Mouse (Mus musculus) frontal cortex, adult 2 months (tissue): Measurements from ENCODE around the gene Nphs2. TPM values are rescaled to one million over a fixed set of nuclear protein-coding genes. Genes with fewer than 3 reads are reported as not detected.
"Not testable (repeated sequence)": the region's sequence is repeated elsewhere in the genome, so short reads cannot be mapped to it uniquely, and the experiment has no call there.

Experiments
- DNase-seq, 2 experiments: peaks; one replicate each; pipeline ENCODE4 v3.0.0; 2022; ENCODE audit warnings: low spot score in 1 of 2; ENCODE audit errors: extremely low spot score in 1 of 2
- polyA plus RNA-seq: library from polyadenylated mRNA; depleted of rRNA; stranded (reverse); fragments of >200 nt; gene quantifications from 2 replicates; pipeline ENCODE4 v1.2.3, GENCODE M21; 2012; rRNA removed

Nphs2 gene
- polyA plus RNA-seq: 0.21 and 0.26 TPM in 2 replicates

GRCm38 (mm10) chr1:156310630-156311029, at the start of gene Nphs2:
Gene Nphs2, plus strand, starts transcription at chr1:156310727.
- no peak for DNase-seq

DNA sequence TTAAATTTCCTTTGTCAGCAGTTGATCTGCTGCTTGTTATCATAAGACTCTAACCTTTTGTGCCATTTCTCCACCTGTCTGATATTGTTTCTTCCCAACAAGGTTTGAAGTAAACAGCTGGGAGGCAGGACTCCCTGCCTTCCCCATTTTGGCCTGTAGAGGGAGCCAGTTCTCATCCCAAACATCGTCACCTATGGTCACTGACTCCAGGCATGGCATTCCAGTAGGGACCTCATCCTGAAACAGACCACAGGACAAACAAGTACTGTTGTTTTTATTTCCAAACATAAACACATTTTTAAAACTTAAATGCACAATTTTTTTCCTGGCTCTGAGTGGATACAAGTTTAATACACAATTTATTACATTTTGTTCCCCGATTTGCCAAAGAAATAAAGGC, 47.2 kb upstream of the Nphs2 start:
- DNase-seq: peak in 1 of 2 experiments; percentile 81

DNA sequence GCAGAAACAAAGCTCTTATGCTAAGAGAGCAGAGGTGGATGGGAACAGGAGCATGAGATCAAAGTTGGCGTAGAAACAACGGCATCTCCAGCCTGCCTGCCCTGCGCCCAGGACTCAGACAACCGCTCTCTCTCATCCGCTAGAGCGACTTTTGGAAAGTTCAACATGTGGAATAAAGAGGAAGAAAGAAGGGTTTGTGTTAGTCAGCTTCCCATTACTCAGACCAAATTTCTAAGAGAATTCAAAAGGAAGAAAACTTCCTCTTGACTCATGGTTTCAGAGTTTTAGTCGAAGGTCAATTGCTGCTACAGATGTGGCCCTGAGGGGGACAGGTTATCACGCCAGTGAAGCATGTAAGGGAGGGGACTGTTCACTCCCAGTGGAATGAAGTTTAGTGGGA, 46.6 kb upstream of the Nphs2 start:
- DNase-seq: no peak

DNA sequence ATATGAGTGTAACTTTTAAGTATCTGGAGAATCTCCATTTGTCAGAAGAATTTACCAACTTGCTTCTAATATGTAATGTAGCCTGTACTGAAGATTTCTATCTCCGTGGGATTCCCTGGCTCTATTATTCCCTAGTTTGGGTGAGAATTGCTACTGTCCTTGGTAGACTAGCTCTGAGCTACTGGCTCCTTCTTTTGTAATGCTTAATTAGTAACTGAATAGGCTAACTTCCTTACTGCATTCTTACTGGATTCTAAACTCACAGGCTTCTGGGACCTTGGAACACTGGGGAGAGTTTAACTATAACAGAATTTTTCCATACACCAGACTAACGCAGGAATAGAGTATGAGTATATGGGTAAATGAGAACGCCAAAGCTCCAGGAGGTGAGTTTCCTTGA, 42.0 kb upstream of the Nphs2 start:
- DNase-seq: not testable (repeated sequence)

- DNase-seq: no peak
These were observed 40.1 kb upstream of the Nphs2 start for GRCm38 (mm10) chr1:156270471-156270870.

- DNase-seq: no peak
These were observed 38.9 kb upstream of the Nphs2 start for GRCm38 (mm10) chr1:156271654-156272053.

GRCm38 (mm10) chr1:156273647-156274046, 36.9 kb upstream of the Nphs2 start:
- no peak for DNase-seq

DNA sequence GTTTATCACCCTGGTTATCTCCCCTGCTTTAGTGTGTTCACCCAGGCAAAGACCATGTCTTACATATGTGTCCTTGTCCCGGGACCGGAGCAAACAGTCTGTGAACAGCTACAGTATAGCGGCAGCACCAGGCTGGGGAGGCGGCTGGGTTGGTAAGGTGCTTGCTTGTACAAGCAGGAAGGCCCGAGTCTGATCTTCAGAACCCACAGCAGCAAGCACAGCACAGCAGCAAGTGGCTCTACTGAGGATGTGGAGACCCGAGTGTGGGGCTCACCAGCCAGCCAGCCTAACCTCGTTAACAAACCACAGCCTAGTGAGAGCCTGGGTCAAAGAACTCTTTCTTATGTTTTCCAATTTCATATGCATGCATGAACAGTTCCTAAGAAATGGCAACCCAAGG, 30.4 kb upstream of the Nphs2 start:
- no peak for DNase-seq

- no peak for DNase-seq
These were observed 26.3 kb upstream of the Nphs2 start for GRCm38 (mm10) chr1:156284207-156284606.

DNA sequence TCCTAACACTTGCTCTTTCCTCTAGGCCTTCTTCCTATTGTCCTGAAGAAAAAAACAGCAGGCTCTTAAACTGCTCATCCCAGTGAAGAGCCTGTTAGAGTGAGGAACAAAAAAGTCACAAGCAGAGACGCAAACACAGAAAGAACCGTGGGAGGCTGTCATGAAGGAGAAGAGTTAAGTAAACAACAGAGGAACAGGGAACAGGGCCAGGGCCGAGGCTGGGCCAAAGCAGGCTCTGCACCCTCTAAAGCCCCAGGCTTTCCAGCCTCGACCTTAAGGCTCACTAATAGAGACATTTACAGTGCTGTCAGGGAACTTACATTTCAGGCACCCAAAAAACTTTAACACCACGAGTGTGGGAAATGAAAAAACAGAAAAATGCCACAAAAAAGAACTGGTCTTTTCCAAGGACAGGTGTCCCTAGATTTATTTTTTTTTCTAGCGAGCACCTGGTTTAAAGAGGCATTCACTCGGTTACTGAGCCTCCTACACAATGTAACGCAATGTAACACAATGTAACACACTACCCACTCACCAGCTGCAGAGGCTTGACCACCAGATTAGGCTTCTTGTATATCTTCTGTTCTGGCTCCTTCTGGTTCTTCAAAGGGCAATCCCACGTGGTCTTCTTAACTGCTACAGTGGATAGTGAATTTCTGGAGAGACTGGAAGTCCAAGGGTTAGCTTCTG, 25.5 kb upstream of the Nphs2 start:
- peak; percentile 11 to 53 for DNase-seq

DNA sequence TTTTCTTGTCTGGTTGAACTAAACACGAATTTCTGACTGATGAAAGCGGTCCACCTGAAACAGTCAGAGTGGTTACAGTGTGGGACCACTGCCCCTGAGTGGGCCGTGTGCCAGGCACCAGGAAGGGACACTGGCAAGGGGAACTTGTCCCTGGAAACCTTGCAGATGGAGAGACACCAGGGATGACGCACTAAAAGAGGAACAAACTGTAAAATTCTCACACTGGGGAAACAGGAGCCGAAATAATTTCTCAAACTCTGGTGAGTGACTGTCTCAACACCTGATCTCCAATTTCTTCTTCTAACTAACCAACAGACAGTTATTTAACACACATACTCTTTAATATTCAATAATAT, 25.0 kb upstream of the Nphs2 start:
- no peak for DNase-seq

- no peak for DNase-seq
These were observed 21.8 kb upstream of the Nphs2 start for GRCm38 (mm10) chr1:156288556-156289221.

DNA sequence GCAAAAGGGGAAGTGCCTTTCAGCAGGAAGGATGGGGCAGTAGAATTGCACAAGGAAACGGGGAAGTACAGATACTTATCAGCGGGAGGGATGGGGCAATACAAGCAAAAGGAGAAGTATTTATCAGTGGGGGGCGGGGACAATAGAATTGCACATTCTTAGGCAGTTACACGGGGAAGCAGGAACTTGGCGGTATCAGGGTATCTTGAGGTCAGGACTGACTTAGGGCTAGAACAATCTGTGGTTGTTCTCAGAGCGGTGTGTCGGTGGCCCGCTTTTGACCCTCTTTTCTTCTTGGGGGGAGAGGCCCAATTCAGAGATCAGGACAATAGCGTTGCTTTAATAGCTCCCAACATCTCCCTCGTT, 21.3 kb upstream of the Nphs2 start:
- not testable (repeated sequence) for DNase-seq

GRCm38 (mm10) chr1:156290016-156290415, 20.5 kb upstream of the Nphs2 start:
- DNase-seq: no peak

- DNase-seq: peak in 1 of 2 experiments; percentile 54
These were observed 7.4 kb upstream of the Nphs2 start, which contains the start of gene Tdrd5 for GRCm38 (mm10) chr1:156302911-156303749. Gene Tdrd5, minus strand, starts transcription at chr1:156303664.

DNA sequence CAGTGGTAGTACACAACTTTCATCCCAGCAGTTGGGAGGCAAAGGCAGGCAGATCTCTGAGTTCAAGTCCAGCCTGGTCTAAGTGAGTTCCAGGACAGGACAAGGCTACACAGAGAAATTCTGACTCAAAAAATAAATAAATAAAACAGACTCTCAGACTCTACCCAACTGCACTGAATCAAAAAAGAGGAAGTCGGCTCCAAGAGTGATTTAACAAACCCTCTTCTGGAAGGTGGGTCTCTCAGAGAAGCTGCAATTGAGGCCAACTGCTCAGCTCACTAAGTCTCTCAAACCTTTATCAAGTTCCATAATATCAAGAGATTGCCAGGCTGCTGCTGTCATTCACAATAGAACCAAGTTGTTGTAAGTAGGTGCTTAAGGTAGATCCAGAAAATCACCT, 1.9 kb upstream of the Nphs2 start:
- DNase-seq: no peak

DNA sequence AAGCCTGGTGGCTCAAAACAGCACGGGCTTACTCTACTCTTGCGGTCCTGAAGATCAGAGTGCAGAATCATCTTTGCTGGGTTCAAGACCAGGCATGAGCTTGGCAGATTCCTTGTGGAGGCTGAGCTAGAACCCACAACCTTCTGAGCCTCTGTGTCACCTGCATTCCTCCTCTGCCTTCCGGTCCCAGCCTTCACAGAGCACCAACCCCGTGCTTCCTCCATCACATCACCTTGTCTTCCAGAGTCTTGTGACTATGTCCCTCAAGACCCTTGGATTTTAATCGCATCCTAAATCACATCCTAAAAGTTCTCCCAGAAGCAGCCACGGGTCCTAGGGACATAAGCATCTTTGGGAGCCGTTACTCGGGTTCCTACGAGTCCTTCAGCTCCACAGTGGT, 12.6 kb downstream of the Nphs2 start:
- no peak for DNase-seq

DNA sequence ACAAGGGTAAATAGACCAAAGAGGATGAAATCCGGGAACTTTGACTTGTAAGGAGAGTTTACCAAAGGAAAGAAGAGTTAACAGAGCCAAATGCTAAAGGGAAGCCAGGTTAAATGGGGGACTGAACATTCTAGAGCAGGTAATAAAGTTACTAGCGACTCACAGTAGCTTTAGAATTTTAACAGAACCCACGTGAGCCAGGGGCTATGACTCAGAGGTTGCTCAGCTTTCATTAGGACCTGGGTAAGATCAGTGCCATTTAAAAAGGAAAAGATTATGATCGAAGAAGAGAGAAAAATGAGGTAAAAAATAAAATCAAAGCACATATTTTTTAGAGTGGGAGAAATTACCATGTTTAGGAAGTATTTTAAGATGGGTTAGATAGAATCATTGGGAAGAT, 30.3 kb downstream of the Nphs2 start:
- DNase-seq: no peak

GRCm38 (mm10) chr1:156344433-156344832, 33.9 kb downstream of the Nphs2 start:
- DNase-seq: no peak

DNA sequence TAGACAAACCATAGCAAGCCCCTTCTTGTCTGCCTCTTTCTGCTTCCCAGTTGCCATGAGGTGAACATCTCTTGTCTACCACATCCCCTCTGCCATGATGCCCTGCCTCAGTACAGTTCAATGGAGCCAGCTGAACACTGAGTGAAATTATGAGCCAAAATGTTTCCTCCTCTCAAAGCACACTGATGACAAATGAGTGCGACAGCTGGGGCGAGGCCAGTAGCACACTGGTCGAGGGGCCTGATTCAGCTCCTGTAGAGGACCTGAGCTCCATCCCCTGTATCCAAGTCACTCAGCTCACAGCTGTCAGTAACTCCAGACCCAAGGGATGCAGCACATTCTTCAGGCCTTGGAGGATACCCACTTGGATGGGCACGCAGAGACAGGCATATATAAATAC, 35.1 kb downstream of the Nphs2 start:
- DNase-seq: no peak

DNA sequence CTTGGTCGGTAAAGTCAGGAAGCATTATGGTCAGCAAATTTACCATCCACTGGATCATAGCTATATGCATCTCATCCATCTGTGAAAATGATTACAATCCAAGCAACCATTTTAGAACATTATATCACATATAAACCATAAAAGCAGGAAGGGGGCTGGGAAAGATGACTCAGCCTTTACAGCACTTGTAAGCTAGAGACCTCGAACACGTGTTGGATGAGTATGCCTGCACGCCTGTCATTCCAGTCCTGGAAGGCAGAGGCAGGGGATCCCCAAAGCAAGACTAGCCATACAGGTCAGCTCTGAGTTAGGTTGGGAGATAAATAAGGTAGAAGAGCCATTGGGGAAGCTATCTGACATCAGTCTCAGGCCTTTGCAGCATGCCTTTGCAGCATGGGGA, 38.5 kb downstream of the Nphs2 start:
- no peak for DNase-seq

DNA sequence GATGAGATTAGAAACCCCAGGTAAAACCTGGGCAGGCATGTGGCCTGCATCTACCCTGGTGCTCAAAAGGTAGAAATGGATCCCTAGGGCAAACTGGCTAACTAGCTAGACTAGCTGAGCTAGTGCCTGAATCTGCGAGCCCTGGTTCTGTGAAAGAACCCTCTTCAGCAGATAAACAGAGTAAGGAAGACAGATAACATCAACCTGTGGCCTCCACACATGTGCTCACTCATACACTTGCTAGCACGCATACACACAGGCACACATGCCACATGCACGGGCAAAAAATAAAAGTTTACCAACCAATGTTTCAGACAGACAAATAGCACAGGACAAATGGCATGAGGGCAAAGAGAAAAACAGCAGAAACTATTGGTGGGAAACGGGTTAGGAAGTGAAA, 39.9 kb downstream of the Nphs2 start:
- DNase-seq: no peak
